Mouse (Mus musculus): Measurements from ENCODE around the gene Mical3.

DNA sequence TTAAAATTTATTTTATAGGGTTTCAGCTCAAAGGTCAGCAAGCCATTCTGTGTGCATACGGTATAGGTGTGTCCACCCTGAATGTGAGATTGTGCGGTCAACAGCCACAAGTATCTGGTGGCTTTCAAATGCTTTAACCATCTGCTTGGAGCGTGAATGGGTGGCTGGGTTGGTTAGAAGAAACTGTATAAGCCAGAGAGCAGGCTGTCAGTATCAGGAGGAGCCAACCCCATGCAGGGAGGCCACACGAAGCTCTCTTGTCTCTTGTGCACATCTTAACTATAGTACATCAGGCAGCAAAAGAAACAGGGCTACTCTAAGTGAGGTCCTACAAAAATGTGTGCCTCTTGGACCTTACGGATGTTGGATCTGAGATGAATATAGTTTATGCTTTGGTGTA, 114.7 kb downstream of the Mical3 start:
- TF ChIP-seq CTCF (IDR thresholded peaks at IDR 0.05; ENCODE audit: borderline replicate concordance, control insufficient read depth, extremely low read depth, insufficient read depth, low read length, poor library complexity) (no peak), POLR2A (IDR thresholded peaks at IDR 0.05; ENCODE audit: control insufficient read depth, extremely low read depth, insufficient read depth, low read length, poor library complexity) (no peak)

Data from thymus, adult 2 months (tissue).